Mouse (Mus musculus) ovary, adult 18-20 months (tissue): ENCODE measurements at regions not wholly inside any gene's neighbourhood (a gene's known extent, or its start where the extent isn't known, plus 50 kb on each side); places are given as distances from the start of the nearest gene placed in this dataset.

Experiments used
- DNase-seq: peaks from one replicate; pipeline ENCODE4 v3.0.0; 2022; ENCODE audit warnings: low spot score, mixed read lengths

GRCm38 (mm10) chr14:31945125-31945524 is 83.7 kb upstream of the Galnt15 start:
- DNase-seq: no peak

GRCm38 (mm10) chr14:31946032-31946431 is 82.8 kb upstream of the Galnt15 start:
- DNase-seq: no peak

- no peak for DNase-seq
Measured at GRCm38 (mm10) chr14:31947246-31947645, 81.5 kb upstream of the Galnt15 start.

GRCm38 (mm10) chr14:31951894-31952293 is 76.9 kb upstream of the Galnt15 start:
- DNase-seq: no peak

GRCm38 (mm10) chr14:31953783-31954182 is 75.0 kb upstream of the Galnt15 start:
- DNase-seq: no peak

GRCm38 (mm10) chr14:31954945-31955344 is 73.8 kb upstream of the Galnt15 start:
- DNase-seq: peak; percentile 50

GRCm38 (mm10) chr14:31957211-31957638 is 71.6 kb upstream of the Galnt15 start:
- DNase-seq: no peak

- peak; percentile 34 for DNase-seq
Measured at GRCm38 (mm10) chr14:31960201-31960854, 68.5 kb upstream of the Galnt15 start.

GRCm38 (mm10) chr14:31961442-31961841 is 67.3 kb upstream of the Galnt15 start:
- no peak for DNase-seq

- DNase-seq: peak; percentile 72
Measured at GRCm38 (mm10) chr14:31963131-31963911, 65.5 kb upstream of the Galnt15 start.

- no peak for DNase-seq
Measured at GRCm38 (mm10) chr14:31964076-31964475, 64.7 kb upstream of the Galnt15 start.

- no peak for DNase-seq
Measured at GRCm38 (mm10) chr14:31964831-31965230, 64.0 kb upstream of the Galnt15 start.

- DNase-seq: no peak
Measured at GRCm38 (mm10) chr14:31969531-31969930, 59.3 kb upstream of the Galnt15 start.

GRCm38 (mm10) chr14:31970245-31970830 is 58.5 kb upstream of the Galnt15 start:
- no peak for DNase-seq

GRCm38 (mm10) chr14:31970851-31971250 is 57.9 kb upstream of the Galnt15 start:
- no peak for DNase-seq

- no peak for DNase-seq
Measured at GRCm38 (mm10) chr14:31973702-31974101, 55.1 kb upstream of the Galnt15 start.

- no peak for DNase-seq
Measured at GRCm38 (mm10) chr14:31978196-31978595, 50.6 kb upstream of the Galnt15 start.

- no peak for DNase-seq
Measured at GRCm38 (mm10) chr14:31978690-31979089, 50.1 kb upstream of the Galnt15 start.
